Mouse (Mus musculus) left cerebral cortex, adult 8-10 months (tissue): Measurements from ENCODE around the gene Pomgnt1. TPM values are rescaled to one million over a fixed set of nuclear protein-coding genes. Genes with fewer than 3 reads are reported as not detected.
A peak's percentile ranks its signal among the peaks of the same experiment; 100 is the strongest.

Source experiments
- DNase-seq, 2 experiments: peaks; one replicate each; pipeline ENCODE4 v3.0.0; 2022; ENCODE audit warnings: low spot score in 2 of 2
- total RNA-seq, 4 experiments: library from RNA; stranded (reverse); gene quantifications; 2 replicates each; pipeline ENCODE4 v1.2.4; 2022

Gene Pomgnt1
- total RNA-seq, 4 experiments from 2014 or later = 78.4 to 93.2 (median 82.4) TPM

DNA sequence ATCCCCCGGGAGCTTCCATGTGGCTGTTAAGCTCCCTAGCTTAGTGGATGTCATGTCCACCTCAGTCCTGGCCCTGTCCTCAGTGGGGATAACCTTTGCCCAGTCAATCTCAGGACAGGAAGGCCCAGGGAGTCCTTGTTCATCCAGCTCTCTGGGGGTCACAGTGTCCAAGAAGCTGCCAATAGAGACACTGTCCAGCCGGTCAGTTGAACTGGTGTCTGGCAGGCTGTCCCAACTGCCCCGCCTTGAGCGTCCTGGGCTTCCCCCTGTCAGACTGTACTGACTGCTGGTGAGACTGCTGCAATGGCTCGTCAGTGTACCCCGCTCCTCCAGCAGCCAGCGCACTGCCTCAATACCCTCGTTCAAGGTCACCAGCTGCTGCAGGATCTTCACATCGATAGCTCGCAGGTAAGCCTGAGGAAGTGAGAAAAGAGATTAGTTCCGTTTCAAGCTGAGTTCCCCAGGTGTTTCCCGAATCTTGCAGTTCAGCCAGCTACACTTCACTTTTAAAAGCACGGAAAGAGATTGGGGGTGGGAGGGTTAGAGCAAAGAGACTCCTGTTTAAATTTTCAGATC, 13.9 kb downstream of the Pomgnt1 start:
- DNase-seq = no peak

DNA sequence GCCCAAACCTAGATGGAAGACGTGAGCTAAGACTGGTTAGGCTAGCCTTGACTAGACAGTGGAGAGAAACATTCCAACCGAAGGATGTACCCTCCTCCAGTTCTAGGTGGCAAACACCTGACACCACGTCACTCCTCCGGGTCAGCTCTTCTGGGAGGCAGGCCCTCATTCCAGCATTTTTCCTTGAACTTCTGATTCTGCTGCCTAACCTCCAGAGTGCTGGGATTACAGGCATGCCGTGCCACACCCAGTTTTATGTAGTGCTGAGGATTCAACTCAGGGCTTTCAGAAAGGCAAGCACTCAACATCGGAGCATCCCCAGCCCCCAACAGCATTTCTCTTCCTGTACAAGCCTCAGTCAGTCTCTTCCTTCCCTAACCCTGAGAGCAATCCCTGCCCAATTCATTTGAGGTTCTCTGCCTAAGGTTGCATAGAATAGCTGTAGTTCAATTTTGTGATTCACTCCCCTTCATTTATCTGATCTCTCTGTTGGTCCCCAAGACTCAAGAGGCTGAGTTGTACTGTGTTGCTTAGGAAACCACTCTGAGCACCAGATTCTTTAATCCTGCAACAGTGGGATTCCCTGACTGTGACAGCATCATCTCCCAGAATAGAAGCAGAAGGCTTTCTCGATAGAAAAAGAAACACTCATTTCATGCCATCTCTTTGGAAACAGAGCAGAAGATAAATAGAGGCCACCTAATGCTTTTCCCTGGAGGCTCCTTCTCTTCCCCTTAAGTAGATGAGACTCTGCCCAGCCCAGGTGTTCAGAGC, 17.3 kb downstream of the Pomgnt1 start:
- no peak for DNase-seq

DNA sequence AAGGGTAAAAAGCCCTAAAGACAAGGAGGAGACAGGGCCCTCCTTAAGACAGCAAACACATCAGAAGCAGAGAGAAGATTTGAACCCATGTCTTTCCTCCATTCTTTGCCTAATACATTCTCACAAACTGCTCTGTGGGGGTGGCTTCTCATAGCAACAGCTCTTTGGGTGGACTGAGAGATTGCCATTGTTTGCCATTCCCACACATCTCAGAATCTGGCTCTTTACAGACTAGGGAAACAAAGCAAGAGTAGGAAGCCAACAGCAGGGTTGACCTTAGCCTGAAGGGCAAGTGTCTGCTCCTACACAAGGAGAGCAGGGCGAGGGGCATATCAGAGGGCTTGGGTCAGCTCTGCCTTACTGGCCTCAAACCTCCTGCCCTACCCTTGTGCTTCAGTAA, 18.1 kb downstream of the Pomgnt1 start:
- no peak for DNase-seq

DNA sequence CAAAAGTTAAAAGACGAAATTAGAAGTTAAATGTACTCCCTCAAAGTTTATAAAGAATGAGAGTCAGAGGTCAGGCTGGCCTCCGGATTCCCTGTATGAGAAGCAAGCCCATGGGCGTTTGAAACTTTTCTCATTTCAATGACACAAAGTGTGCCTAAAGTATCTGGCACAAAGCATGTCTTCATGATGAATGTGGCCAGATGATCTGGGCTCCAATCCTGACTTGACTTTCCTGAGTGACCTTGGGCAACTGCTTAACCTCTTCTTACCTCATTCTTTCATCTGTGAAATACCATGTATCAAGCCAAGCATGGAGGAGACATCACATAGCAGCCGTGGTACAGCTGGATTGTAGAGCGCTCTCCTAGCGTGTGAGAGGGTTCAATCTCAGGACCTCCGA, 18.6 kb downstream of the Pomgnt1 start:
- DNase-seq = no peak

DNA sequence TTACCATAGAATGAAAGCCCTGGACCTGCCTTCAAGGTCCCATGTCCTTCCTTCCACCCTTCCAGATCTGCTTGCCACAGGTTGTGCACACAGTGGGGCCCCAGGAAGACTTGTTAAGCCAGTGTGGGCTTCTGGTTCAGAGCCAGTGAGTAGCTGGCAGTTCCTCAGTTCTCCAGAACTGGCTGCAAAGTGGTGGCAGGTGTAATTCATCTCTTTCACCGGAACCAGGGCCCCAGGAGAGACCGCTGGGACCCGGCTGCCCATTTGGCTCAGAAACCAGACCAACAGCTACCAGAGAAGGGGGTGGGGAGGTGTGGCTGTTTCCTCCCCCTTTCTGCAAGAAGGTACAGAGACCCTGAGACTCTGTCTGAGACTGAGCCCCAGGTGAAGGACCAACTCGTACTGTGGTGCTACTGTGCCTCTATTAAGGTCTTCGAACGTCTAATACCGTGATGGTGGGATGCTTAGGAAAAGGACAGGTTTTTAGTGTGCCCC, 19.7 kb downstream of the Pomgnt1 start:
- no peak for DNase-seq

DNA sequence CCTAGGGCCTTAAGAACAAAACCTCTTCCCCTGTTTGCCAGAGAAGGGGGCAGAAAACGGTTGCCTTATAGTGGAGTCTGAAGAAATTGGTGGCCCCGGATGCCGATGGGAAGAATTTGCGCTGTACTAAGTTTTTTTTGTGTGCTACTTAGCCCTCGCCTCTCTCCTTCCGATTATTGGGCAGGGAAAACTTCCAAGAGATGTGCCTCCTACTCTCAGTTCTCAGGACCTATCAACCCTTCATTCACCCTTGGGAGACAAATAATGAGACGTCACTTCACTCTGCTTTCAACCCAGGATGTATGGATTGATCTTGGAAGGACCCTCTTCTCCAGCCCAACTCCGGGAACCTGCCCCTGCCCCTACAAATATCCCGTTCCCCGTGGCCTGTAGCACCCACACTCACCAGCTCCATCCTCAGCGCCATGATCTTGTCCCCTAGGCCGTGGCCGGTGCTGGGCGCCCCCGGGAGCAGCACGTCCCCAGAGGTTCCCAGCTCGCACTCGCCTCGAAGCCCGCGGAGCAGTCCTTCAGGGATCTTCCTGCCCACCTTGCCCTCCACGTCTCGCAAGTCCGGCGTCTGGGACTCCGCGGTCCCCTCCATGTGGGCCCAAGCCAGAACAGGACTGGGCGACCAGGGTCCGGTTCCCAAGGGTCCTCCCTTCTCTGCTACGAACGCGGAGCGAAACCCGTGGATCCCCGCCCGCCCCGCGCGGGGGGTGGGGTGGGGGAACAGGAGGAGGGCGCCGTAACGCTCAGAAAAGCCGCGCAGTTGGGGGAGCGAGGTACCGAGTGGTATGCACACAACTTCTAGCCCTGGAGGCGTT, 20.5 kb downstream of the Pomgnt1 start:
- peak in 1 of 2 experiments; percentile 70 for DNase-seq

DNA sequence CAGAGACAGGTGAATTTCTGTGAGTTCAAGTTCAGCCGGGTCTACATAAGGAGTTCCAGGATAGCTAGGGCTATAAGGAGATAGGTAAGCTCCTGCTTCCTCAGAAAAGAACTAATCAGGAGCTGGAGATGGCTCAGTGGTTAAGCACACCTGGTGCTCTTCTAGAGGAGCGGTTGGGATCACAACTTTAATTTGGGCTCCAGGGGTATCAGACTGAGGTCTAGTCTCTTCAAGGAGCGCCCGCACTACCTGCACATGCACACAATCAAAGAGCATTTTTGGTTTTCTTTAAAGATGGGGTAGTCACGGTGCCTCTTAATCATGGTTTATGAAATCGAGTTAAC, 26.1 kb downstream of the Pomgnt1 start:
- no peak for DNase-seq

DNA sequence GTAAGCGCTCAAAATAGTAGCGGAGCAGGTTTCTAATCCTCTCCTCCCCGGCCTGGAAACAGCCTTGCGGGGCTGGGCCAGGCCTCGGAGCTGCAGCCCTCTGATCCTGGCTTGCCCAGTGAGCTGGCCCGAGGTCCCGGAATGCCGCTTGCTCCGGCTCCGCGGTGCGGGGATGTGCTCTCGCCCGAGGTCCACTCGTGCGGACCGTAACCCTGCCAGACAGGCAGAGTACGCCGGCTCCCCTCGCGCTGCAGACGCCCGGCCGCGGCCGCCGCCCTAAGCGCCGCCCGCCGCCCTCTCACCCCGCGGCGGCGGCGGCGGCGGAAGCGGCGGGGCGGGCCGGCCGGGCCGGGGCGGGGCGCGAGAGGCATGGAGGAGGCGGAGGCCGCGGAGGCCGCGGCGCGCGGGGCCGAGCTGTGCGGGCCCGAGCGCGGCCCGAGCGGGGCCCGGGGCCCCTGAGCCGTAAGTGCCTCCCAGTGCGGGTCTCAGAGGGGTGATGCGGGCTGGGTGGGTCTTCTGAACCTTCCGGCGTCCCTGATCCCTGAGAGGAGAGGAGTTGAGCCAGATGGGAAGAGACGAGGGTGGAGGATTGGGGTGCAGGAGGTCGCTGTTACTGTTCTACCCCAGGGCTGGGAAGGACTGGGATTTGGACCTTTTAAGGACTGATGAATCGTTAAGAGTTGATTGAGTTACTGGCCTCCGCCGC, 26.7 kb downstream of the Pomgnt1 start:
- DNase-seq = no peak

DNA sequence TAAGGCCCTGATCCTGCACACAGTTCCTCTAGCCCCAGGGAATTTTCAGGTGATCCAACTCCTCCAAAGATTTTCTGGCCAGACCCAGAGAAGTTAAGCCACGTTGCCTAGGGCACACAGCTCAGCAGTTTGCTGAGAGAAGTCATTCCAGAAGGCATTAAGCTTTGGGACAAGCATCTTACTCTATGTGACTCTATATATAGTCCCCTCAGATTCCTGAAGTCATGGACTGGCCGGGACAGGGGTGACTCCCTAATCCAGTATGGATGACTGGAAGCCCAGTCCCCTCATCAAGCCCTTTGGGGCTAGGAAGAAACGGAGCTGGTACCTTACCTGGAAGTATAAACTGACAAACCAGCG, 27.2 kb downstream of the Pomgnt1 start:
- DNase-seq = no peak

DNA sequence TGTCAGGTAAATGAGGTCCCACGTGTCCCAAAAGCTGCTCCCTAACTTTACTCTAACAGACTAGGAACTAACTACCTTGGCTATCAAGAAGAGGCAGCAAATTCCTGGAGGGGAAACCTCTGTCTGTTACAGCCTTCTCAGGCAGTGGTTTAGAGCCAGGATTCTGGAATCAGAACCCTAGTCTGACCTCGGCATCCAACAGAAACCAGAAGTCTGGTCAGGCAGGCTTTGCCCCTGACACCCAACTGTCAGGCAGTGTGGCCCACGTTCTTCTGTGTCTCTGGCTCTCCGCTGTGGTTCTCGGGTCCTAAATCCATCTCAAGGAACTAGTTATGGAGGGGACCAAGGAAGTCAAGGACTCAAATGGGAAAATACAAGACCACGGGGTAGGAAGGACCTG, 27.6 kb downstream of the Pomgnt1 start, which contains the start of gene Lurap1:
Lurap1 (minus strand) TSS at position 101 of the 400 bp plus-strand sequence.
- DNase-seq = no peak

DNA sequence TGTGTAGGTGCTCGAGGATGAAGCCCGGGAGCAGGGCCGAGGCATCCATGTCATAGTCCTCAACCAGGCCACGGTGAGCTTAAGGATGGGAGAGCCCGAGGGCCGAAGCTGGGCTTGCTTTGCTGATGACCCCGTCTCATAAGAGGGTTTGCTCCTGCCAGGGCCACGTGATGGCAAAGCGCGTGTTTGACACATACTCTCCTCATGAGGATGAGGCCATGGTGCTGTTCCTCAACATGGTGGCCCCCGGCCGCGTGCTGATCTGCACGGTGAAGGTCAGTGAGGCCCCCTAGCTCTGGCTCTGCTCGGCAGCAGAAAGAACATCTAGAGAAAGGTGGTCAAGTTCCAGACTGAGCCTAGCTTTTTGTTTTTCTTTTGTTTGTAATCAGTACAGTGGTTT, 29.1 kb downstream of the Pomgnt1 start:
- DNase-seq = no peak

DNA sequence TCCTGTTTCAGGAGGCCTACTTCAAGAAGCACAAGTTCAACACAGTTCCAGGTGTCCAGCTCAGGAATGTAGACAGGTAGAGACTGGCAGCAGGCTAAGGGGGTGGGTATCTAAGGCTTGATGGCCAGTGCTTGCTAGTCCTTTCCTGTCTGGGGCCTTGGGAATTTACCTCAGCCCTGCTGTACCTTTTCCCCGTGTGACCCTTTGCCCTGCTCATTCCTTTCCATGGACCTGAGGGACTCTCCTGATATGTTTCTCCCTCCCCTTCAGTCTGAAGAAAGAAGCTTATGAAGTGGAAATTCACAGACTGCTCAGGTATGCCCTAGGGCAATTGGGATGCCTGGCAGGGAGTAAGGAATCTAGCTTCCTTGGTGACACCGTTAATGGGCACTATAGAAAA, 34.2 kb downstream of the Pomgnt1 start:
- no peak for DNase-seq

DNA sequence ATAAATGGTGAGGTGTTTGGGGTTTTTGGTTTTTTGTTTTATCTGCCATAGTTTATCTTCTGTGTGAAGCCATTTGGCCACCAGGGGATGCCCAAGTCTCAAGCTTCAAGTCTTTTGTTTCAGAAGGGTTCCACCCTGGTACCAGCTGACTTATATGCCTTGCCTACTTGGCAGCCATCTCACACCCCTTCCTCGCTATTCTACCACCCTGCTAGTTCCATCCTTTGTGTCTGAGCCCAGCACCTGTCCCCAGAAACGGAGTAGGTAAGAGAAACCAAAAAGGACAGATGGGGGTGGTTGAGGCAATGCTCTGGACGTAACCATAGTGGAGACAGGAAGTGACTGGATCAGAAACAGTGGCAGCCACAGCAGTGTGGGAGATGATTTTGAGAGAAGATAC, 36.3 kb downstream of the Pomgnt1 start:
- DNase-seq = no peak

DNA sequence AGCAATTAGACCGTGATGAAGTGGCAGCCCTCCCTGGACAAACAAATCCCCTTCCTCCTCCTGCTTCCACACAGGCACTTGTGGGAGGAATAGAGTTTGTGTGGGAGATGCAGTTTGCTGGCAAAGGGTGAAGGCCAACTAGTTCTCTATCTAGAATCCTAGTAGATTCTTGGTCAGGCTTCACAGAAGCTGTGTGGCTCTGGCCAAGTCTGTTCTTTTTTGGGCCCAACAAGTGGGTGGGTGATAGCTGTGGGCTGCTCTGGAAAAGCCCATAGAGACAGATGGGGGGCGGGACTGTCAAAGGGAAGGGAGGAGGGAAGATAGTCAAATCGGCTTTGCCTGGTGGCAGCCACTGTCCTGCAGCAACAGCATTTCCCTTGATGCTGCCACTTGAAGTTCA, 37.1 kb downstream of the Pomgnt1 start:
- DNase-seq = peak in 1 of 2 experiments; percentile 91

DNA sequence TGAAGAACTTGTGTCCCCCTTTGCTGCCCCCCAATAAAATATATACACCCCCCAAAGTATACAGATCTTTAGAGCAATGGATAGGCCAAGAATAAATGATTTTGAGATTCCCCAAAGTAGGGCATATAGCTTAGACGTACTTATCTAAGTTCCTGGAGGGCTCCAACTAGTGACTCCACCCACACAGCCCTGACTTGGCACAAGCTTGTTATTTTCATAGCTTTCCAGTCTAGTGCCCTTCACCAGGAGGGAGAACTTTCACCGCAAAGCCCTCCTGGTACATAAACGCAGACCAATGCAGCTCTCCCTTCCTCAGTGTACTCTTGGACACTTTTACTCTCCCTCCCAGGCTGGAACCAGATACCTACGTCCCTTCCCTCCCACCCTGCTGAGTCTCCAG, 38.5 kb downstream of the Pomgnt1 start:
- no peak for DNase-seq

DNA sequence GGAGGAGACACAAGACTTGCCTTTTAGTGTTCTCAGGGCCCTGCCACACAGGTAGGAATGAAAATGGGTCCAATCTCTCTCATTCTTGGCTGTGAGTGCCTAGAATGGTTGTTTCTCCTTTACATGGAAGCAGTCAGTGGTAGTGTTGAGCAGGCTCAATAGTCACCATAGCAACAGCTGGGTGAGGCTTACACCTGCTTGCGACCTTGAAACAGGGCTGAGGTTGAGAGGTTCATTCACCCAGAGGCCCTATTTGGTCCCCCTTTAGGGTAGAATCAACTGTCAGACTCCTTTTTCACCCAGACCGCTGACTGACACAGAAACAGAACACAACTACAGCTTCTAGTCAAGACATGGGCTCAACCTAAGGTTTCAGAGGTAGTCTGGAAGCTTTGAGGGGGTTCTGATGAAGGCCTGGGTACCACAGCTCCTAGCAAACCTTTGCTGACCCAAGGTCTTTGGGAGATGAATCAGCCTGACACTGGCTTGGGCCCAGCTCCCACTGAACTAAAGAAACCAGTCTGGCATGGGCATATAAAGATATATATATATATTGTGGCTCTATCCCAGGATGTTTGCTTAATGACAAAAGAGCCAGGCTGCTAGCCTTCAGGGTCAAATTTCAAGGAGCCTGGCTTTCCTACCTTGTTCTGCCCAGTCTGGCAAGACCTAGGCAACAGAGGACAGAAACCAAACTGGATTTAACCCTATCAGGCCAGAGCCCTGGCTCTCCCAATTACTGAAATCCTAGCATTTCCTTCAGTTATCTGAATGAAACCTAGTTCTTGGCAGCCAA, 41.3 kb downstream of the Pomgnt1 start:
- no peak for DNase-seq

DNA sequence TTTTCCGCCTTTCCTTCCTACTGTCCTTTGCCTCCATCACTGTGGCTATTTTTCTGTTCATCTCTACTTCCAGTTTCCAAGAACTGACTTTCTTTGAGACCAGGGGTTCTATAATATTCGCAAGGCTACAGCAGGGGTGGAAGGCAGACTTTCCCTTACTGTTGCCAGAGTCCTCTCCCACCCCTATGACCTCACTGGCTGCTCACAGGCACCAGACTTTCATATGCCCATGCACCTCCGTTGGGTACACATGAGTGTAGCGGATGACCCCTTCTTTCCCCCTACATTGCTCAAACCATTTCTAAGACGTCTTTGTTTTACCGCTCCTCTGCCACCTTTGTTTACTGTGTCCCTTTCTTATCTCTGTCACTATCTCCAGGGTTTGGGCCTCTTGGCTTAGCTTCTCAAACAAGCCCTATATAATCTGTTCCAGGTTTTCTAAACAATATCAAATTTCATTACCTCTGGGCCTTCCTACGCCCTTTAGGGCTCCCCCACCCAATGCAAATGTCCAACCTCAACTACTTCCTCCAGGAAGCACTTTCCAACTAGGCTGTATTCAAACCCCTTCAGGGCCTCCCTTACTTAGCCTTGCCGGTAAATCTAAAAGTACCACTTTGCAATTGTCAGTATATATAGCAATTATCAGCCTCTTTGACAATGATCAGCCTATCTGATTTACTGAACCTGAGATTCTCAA, 42.2 kb downstream of the Pomgnt1 start:
- DNase-seq = no peak

DNA sequence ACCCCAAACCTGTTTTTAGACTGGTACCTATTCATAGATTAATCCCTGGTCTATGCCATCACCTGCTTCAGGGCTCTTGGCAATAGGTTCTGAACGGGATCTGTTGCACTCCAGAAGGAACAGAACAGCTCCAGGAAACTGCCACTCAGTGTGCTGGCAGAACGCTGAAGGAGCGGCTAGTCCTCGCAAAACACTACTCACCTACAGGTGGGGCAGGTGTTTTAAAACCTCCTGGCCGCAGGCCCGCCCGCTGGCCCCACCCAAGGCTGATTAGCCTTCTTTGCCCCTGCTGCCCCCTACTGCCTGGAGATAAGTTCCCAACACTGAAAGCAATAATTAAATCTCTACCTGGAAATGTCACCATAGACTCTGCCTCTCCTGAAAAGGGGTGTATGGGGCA, 43.8 kb downstream of the Pomgnt1 start, which contains the start of gene Tspan1:
Tspan1 (minus strand) TSS at position 198 of the 400 bp plus-strand sequence.
- no peak for DNase-seq

DNA sequence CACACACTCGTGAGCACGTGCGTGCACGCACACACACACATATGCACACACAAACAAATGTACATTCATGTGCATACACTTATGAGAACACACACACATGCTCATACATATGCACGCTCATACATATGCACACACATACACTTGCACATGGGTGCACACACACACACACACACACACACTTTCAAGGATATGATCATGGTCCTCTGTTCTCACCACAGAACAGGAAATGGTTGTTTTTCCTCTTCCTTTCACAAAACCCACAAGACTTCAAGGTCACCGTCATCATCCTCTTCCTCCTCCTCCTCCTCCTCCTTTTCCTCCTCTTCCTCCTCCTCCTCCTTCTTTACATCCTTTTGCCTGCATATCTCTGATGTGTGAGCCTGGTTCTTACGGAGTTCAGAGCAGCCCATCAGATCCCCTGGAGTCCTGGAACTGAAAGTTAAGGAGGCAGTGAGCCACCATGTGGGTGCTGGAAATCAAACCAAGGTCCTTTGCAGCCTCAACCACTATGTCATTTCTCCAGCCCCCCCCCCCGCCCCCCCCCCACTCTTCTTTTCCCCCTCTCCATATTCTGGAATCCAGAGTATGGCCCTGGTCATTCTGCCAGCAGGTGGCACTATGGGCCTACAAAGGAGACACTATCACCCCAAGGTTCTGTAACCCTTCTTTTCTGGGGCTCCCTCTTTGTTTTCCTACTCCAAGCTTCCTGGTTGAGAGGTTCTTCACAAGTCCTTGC, 45.1 kb downstream of the Pomgnt1 start:
- DNase-seq = no peak

DNA sequence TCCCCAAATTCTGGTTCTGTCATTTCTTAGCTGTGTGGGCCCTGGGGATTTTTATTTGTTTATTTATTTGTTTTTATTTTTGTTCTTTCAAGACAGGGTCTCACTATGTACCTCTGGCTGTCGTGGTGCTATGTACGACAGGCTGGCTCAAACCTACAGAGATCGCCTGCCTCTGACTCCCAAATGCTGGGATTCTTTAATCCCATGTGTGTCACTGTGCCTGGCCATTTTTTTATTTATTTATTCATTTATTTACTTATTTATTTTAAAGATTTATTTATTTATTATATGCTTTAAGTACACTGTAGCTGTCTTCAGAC, 45.7 kb downstream of the Pomgnt1 start:
- no peak for DNase-seq
